Mouse (Mus musculus): ENCODE measurements around the gene Cysrt1.

Cysrt1 gene

GRCm38 (mm10) chr2:25242101-25242506, at the start of gene Cysrt1, which contains the start of gene Rnf208:
Cysrt1 (minus strand) TSS chr2:25242452.
Rnf208 (plus strand) TSS chr2:25242255.
- POLR2A ChIA-PET, result interaction anchor here (0.6 to 75.9 kb wide), 23 partner anchors 8 to 464 kb away, joined by 3 to 2347 read pairs (median 5); partner anchors contain the start of genes Tmem203 (in 3 of the 4), Fam166a (in 2 of the 4), Nelfb (in 2 of the 4) and Nrarp (in 2 of the 4)
- CTCF ChIA-PET, result interaction anchor here in 3 of 4 experiments (0.7 to 8.8 kb wide), 6 partner anchors 10 to 17 kb away, joined by 3 to 54 read pairs (median 5); partner anchors contain the start of genes Tmem203 (in 1 of the 3) and Tubb4b (in 1 of the 3)

DNA sequence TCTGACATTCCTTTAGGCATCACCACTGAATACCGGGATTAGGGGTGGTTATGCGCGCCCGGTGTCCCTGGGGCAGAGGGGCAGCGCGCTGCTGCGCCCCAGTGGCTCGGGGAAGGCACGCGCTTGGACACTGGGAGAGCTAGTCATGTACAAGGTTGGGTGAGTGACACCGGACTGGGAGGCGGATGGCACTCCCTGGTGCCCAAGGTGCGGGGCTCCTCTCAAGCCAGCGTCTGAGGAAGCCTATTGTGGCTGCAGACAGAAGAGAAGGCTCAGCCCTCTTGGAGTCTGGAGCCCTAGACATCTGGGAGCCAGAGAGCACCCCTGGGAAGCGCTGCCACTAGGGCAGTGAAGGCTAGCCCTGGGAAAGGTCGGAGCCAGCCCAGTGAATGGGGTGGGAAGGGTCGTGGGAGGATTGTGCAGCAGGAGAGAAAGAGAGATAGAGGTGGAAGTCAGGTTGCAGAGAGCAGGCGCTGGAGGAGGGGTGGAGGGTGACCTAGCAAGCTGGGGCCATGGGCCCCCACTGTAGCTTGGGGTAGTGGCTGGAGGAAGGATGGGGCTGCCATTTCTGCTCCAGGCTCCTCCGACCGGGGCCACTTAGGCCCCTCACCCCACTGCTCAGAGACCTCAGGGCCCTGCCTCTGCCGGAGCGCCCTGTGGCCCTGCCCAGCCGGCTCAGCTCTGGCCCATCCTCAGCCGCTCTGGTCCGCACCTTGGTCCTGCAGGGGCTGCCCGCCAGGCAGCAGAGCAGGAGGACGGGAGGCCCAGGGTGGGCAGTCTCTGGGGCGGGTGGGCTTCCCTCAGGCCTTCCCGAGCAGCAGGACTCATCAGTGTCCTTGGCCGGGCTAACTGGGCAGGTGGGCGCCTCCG, 49.2 kb upstream of the Cysrt1 start:
- CTCF ChIA-PET, result interaction anchor here (0.6 to 4.1 kb wide), 21 partner anchors 12 to 290 kb away, joined by 3 to 28 read pairs (median 5); partner anchors contain the start of genes Ajm1 (in 1 of the 4) and Sapcd2 (in 1 of the 4)

DNA sequence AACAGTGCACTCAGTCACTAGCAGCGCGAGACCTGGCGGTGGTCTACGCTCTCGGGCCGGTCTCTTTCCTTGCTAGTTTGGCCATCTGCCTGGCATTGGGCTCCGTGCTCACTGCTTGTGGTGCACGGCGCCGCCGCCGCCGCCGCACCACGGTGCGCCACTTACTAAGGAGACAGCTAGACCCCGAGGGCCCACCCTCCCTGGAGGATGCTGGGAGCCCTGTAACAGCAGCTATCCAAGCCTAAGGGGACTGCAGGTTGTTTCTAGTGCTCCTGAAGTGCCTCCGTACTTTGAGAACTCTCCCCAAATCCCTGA, 48.5 kb upstream of the Cysrt1 start:
- POLR2A ChIA-PET, result interaction anchor here in 3 of 4 experiments (0.7 to 4.4 kb wide), 27 partner anchors 11 to 136 kb away, joined by 3 to 25 read pairs (median 4); partner anchors contain the start of genes Anapc2 (in 3 of the 3), Ssna1 (in 3 of the 3), Sapcd2 (in 2 of the 3) and Nrarp (in 1 of the 3)

More for the DNA sequence above, 49.2 kb upstream of the Cysrt1 start:
- POLR2A ChIA-PET, result interaction anchor here in 3 of 4 experiments (0.5 to 4.4 kb wide), 28 partner anchors 12 to 135 kb away, joined by 3 to 25 read pairs (median 4); partner anchors contain the start of genes Anapc2 (in 3 of the 3), Ssna1 (in 3 of the 3), Sapcd2 (in 2 of the 3) and Tubb4b (in 2 of the 3)

GRCm38 (mm10) chr2:25290101-25290815, 48.0 kb upstream of the Cysrt1 start:
- POLR2A ChIA-PET, result interaction anchor here in 3 of 4 experiments (0.9 to 4.4 kb wide), 31 partner anchors 11 to 136 kb away, joined by 3 to 25 read pairs (median 4); partner anchors contain the start of genes Anapc2 (in 3 of the 3), Ssna1 (in 3 of the 3), Sapcd2 (in 2 of the 3) and Nrarp (in 1 of the 3)
- CTCF ChIA-PET, result interaction anchor here in 2 of 4 experiments (0.8 to 4.1 kb wide), 11 partner anchors 11 to 112 kb away, joined by 3 to 28 read pairs (median 3); partner anchors contain the start of genes Sapcd2 (in 1 of the 2) and Tprn (in 1 of the 2)

More for the DNA sequence above, 48.5 kb upstream of the Cysrt1 start:
- CTCF ChIA-PET, result interaction anchor here in 3 of 4 experiments (0.8 to 4.1 kb wide), 14 partner anchors 11 to 130 kb away, joined by 3 to 28 read pairs (median 3); partner anchors contain the start of genes Sapcd2 (in 1 of the 3) and Tprn (in 1 of the 3)

DNA sequence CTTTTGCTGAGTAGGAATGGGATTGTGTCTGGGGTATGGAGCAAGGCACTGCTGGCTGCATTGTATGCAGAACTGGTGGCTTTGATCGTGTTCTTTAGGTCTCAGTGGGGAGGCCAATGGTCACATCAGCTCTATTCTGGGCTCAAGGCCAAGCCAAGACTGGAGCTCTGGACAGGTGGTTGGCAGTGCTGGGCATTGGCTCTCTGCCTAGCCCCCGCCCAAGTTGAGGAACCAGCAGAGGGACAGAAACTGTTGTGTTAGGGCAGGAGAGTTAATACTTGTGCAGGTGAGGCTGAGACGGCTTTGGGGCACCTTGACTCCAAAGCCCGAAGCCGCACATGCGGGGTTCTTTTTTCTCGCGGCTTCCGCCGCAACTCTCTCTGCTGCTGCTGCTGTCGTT, 47.4 kb upstream of the Cysrt1 start, which contains the start of gene Lrrc26:
Gene Lrrc26, plus strand, starts transcription at position 265 of the 400 bp plus-strand sequence.
- ChIA-PET POLR2A (interaction anchor here (0.5 to 4.4 kb wide), 25 partner anchors 10 to 258 kb away, joined by 3 to 25 read pairs (median 4); partner anchors contain the start of genes Anapc2 (in 3 of the 4), Ssna1 (in 3 of the 4), Sapcd2 (in 1 of the 4) and Tor4a (in 1 of the 4)), CTCF (interaction anchor here in 2 of 4 experiments (1.0 to 4.1 kb wide), 7 partner anchors 10 to 113 kb away, joined by 3 to 28 read pairs (median 7); partner anchors contain the start of gene Tprn (in 1 of the 2))

GRCm38 (mm10) chr2:25288734-25289345, 46.6 kb upstream of the Cysrt1 start:
- ChIA-PET POLR2A (interaction anchor here (0.5 to 4.4 kb wide), 19 partner anchors 10 to 259 kb away, joined by 3 to 25 read pairs (median 4); partner anchors contain the start of genes Anapc2 (in 3 of the 4), Ssna1 (in 3 of the 4), Tprn (in 2 of the 4) and Tor4a (in 1 of the 4)), CTCF (no interaction called here)

- CTCF ChIA-PET, result interaction anchor here in 2 of 4 experiments (1.7 to 2.6 kb wide), 2 partner anchors 9 to 10 kb away, joined by 8 to 13 read pairs; no protein-coding TSS in a partner anchor
- POLR2A ChIA-PET, result interaction anchor here in 3 of 4 experiments (0.6 to 3.5 kb wide), 17 partner anchors 9 to 93 kb away, joined by 3 to 16 read pairs (median 4); partner anchors contain the start of genes Anapc2 (in 3 of the 3), Ssna1 (in 3 of the 3), Tprn (in 3 of the 3) and Man1b1 (in 1 of the 3)
Measured at GRCm38 (mm10) chr2:25287927-25288649, 45.8 kb upstream of the Cysrt1 start, which contains the start of gene Tmem210. Tmem210 (plus strand) TSS chr2:25288145.

DNA sequence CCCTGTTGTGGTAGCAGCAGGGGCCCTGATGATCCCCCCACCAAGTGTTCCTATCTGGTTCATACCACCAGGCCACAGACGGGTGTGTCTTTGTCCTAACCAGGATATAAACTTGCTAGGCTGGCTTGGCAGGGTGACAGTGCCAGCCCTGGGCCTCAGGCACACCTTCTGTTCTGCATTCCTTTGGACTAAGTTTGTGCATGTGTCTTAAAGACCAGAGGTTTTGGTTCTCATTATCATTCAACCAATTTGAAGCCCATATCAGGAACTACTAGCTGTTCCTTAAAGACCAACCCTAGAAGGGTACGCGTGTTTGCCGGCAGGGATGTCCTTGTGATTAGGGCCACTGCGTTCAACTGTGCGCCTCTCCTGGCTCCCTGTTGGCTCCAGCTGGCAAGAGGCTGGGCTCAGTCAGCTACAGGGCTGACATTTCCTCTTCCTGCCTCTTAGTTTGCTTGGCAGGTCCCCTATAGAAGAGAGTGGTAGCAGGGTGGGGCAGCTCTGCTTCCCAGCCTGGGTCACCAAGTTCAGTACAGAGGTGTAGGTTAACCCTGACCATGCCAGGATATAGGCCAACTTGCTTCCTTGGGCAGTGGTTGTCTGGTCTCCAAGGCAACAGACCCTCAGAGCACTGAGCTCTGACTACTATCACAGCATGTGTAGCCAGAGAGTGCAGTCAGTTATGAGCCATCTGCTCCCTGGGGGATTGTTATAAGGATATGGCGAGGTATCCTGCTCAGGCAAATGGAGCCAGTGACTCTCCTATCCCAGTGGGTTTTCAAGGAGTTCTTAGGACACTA, 44.8 kb upstream of the Cysrt1 start:
- ChIA-PET CTCF (interaction anchor here in 2 of 4 experiments (1.7 to 2.6 kb wide), 2 partner anchors 8 to 9 kb away, joined by 8 to 13 read pairs; no protein-coding TSS in a partner anchor), POLR2A (interaction anchor here in 3 of 4 experiments (0.6 to 2.2 kb wide), 12 partner anchors 14 to 94 kb away, joined by 3 to 8 read pairs (median 4); partner anchors contain the start of genes Anapc2 (in 3 of the 3), Ssna1 (in 3 of the 3), Tprn (in 2 of the 3) and Man1b1 (in 1 of the 3))

DNA sequence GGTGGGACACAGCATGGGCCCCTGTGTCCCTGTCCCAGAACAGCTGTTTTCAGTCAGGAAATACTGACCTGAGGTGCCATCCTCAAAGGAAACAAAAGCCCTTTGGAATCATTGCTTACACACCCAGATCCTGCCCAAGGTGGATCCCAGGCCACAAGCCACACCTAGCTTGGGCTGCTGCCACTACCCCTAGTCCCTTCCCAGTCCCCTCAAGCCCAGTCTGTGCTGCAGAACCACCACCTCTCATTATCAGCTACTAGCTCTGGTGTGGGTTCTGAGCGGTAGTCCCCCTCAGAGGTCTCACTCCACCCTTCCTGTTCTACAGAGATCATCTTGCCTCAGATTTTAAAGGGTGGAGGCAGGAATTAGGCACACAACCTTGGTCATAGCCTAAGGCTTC, 44.1 kb upstream of the Cysrt1 start:
- ChIA-PET CTCF (interaction anchor here in 1 of 4 experiments (2.6 kb wide), 1 partner anchor 8 kb away, joined by 8 read pairs; no protein-coding TSS in a partner anchor), POLR2A (interaction anchor here in 2 of 4 experiments (0.9 to 2.2 kb wide), 10 partner anchors 14 to 79 kb away, joined by 3 to 8 read pairs (median 4); partner anchors contain the start of genes Anapc2 (in 2 of the 2), Ssna1 (in 2 of the 2), Dpp7 (in 1 of the 2) and Nelfb (in 1 of the 2))

DNA sequence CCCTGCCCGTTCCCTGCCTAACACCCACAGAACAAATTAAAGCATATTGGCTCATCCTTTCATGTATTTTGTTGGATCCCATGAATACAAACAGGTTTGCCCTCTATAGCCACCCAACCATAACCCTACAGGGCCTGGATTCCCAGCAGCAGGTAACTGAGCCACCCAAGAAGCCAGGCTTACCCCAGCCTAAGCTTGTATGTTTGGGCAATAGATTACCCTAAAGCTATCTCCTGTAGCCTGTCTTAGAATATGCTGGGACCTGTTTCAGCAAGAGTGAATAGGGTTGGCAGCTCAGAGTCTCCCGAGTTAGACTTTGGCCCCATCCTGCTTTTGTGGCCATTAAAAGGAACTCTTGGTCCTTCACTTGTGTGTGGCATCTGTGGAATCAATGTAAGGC, 43.3 kb upstream of the Cysrt1 start:
- POLR2A ChIA-PET, result interaction anchor here in 3 of 4 experiments (0.6 to 2.0 kb wide), 9 partner anchors 13 to 1112 kb away, joined by 3 to 6 read pairs (median 3); partner anchors contain the start of genes Anapc2 (in 1 of the 3), Dpp7 (in 1 of the 3), Ssna1 (in 1 of the 3) and Tprn (in 1 of the 3)

DNA sequence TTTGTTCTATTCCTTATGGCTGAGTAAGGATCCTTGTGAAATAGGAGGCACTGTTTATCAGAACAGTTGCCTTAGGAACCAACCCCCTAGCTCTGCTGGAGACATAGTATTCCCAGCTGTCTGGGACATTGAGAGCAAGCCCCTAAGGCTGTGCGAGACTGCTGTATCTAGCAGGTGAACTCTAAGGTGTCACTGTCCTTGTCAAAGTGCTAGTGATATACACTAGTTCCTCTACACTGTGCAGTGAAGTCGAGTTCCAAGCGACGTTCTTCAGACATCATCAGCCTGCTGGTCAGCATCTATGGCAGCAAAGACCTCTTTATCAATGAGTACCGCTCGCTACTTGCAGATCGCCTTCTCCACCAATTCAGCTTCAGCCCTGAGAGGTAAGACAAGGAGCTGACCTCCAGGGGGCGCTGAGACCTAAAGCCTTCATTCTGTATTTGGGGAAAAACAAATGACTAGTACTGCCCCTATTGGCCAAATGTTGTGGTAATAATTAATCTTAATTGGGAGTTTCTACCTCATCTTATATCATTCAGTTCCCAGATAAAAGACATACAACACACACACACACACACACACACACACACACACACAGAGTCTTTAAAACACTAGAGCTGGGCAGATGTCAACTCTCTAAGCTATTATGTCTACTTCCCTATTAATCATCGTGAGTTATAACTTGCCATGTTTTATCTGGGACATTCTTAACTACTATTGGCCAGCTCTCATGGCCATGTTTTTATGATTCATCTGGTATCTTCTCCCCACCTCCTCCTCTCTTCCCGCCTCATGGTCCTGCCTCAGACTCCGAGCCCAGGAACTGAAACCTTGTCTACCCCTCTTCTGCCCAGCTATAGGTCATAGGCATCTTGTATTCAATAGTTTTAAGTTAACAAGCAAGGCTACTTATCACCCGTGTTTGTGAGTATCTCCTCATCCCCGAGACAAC, 37.0 kb upstream of the Cysrt1 start:
- ChIA-PET POLR2A (interaction anchor here in 3 of 4 experiments (0.6 to 3.7 kb wide), 25 partner anchors 10 to 1357 kb away, joined by 3 to 21 read pairs (median 3); partner anchors contain the start of genes Lrrc26 (in 2 of the 3), Tprn (in 2 of the 3), Arrdc1 (in 1 of the 3) and Sapcd2 (in 1 of the 3)), CTCF (interaction anchor here (0.5 to 3.5 kb wide), 98 partner anchors 8 to 1131 kb away, joined by 3 to 28 read pairs (median 4); partner anchors contain the start of genes Tmem203 (in 3 of the 4), AL732309.1 (in 2 of the 4), Entpd2 (in 2 of the 4) and Tmem210 (in 2 of the 4))

More for the DNA sequence above, 43.3 kb upstream of the Cysrt1 start:
- CTCF ChIA-PET, result no interaction called here

DNA sequence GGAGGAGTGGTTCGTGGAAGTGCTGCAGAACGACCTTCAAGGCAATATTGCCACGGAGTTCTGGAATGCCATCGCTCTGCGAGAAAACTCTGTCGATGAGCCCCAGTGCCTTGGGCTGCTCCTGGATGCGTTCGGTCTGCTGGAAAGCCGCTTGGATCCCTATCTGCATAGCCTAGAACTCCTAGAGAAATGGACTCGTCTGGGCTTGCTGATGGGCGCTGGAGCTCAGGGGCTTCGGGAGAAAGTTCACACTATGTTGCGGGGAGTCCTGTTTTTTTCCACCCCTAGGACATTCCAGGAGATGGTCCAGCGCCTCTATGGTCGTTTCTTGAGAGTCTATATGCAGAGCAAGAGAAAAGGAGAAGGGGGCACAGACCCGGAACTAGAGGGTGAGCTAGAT, 30.8 kb upstream of the Cysrt1 start:
- ChIA-PET CTCF (interaction anchor here in 3 of 4 experiments (0.5 to 2.5 kb wide), 13 partner anchors 8 to 129 kb away, joined by 3 to 11 read pairs (median 4); partner anchors contain the start of genes Nrarp (in 1 of the 3) and Tmem203 (in 1 of the 3)), POLR2A (interaction anchor here (0.6 to 75.9 kb wide), 38 partner anchors 9 to 353 kb away, joined by 3 to 2347 read pairs (median 4); partner anchors contain the start of genes Tprn (in 4 of the 4), Tubb4b (in 3 of the 4), Fam166a (in 2 of the 4) and Lrrc26 (in 2 of the 4))

GRCm38 (mm10) chr2:25272515-25272914, 30.3 kb upstream of the Cysrt1 start:
- CTCF ChIA-PET, result interaction anchor here (0.7 to 2.5 kb wide), 24 partner anchors 9 to 274 kb away, joined by 3 to 11 read pairs (median 3); partner anchors contain the start of genes Nrarp (in 1 of the 4) and Traf2 (in 1 of the 4)
- POLR2A ChIA-PET, result interaction anchor here (0.6 to 75.9 kb wide), 63 partner anchors 9 to 353 kb away, joined by 3 to 2347 read pairs (median 4); partner anchors contain the start of genes Tprn (in 4 of the 4), Lrrc26 (in 3 of the 4), Man1b1 (in 3 of the 4) and Tubb4b (in 3 of the 4)

Data from embryonic stem cell, embryonic (primary cell).